Mouse (Mus musculus): ENCODE results near the gene Olfr1288. TPM values are rescaled to one million over a fixed set of nuclear protein-coding genes. Genes with fewer than 3 reads are reported as not detected.

Gene Olfr1288
- polyA plus RNA-seq (2014; fragmentation: Illumina TruSeq; extraction: RNeasy Lipid Tissue Mini Kit (QIAGEN cat#74804); ENCODE audit: insufficient read depth, low read depth, low replicate concordance), result not detected

DNA sequence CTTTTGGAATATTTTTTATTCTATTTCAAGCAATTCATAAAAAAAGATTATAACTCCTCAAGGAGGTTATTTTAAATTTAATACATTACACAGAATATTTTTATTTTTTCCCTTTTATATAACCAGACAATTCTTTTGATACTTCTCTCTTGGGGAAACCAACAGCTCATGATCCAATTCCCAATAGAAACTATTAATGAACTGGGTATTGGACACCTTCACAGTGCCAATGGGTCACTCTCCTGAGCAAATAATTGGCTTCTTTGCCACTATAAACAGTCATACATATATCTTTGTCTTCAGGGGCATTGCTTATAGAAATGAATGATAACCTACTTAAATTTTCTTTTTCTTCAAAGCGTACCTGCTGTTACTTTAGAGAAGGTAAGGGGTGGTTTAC lies at the start of gene Olfr1288:
Olfr1288 (plus strand) TSS at position 301 of the 400 bp plus-strand sequence.

DNA sequence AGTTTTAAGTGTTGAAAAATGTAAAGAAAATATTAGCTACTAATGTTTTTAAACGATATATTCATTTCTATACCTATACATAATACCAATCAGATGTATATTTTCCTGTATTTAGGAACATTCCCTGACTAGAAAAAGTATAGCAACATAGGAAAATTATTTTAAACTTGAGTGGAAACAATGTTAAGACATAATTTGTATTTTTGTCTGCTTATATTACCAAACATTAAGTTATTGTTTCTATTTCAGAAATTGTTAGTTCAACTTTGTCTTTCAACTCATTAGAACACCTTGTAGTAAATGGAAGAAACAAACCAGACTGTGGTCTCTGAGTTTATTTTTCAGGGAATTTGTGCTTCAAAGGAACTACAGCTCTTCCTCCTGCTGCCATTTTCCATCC lies 25.1 kb upstream of the Olfr1288 start, which contains the start of gene Olfr1287:
Olfr1287 (plus strand) TSS at position 301 of the 400 bp plus-strand sequence.

DNA sequence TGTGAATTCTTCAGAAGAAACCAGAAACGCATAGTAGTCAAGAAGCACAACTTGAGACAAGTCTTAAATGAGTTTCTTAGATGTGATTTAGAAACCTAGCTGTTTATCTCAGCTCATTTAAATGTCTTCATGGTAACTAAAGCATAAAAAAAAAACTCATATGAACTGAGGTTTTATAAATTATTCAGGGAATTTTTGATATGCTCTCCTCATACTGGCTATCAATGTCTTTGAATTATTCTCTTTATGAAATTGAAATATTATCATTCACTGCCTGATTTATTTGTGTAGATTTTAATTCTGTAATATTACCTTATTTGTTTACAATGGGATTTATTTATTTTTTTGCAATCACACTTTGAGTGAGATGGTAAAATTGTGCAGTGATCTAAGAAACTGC lies 6.6 kb downstream of the Olfr1288 start, which contains the start of gene Olfr1289:
Olfr1289 (plus strand) TSS at position 301 of the 400 bp plus-strand sequence.

DNA sequence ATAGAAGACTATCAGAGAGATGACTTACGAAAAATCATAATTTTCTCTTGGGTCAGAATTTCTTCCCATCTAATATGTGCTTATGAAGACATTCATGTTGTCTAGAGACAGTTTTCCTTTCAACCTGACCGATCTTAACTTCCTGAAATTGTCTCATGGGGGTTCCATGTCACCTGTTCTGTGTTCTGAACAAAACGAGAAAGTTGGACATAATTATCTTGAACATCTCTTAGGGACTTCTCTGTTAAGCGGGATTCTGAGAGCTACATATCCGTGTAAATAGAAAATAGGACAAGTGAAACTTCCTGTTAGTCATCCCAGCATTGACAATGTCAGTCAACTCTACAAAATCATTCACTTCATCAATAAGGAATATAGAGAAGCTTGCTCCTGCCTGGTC lies 19.8 kb downstream of the Olfr1288 start, which contains the start of gene Olfr1290:
Olfr1290 (minus strand) TSS at position 101 of the 400 bp plus-strand sequence.

DNA sequence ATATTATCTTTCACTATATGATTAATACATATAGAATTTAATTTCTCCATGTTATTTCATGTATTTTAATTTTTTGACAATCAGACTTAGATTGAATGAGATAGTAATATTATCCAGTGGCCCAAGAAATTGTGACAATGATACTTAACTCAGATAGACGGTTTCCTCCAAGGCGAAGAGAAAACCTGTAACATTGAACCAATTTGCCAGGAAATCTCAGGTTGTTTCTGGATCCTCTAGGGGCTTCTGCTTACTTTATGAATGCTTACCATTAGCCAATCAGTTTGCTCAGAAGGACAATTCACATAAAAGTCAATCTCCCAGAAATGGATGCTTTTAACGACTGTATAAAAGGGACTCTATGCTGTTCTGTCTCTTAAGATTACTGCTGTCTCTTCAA lies 23.0 kb downstream of the Olfr1288 start, which contains the start of gene Olfr1291-ps1:
Olfr1291-ps1 (plus strand) TSS at position 301 of the 400 bp plus-strand sequence.

DNA sequence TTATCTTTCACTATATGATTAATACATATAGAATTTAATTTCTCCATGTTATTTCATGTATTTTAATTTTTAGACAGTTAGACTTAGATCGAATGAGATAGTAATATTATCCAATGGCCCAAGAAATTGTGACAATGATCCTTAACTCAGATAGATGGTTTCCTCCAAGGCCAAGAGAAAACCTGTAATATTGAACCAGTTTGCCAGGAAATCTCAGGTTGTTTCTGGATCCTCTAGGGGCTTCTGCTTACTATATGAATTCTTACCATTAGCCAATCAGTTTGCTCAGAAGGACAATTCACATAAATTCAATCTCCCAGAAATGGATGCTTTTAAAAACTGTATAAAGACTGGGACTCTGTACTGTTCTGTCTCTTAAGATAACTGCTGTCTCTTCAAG lies 51.0 kb downstream of the Olfr1288 start, which contains the start of gene Olfr1293-ps:
Olfr1293-ps (plus strand) TSS at position 301 of the 400 bp plus-strand sequence.

Other genes with a start within 250 kb of the Olfr1288 start
- gene 4930430A15Rik, start 244.5 kb upstream of the Olfr1288 start, polyA plus RNA-seq (2014; fragmentation: Illumina TruSeq; extraction: RNeasy Lipid Tissue Mini Kit (QIAGEN cat#74804); ENCODE audit: insufficient read depth, low read depth, low replicate concordance), result not detected
- not detected for gene Olfr1275, start 238.8 kb upstream of the Olfr1288 start, polyA plus RNA-seq (2014; fragmentation: Illumina TruSeq; extraction: RNeasy Lipid Tissue Mini Kit (QIAGEN cat#74804); ENCODE audit: insufficient read depth, low read depth, low replicate concordance)
- not detected for gene Olfr1276, start 219.6 kb upstream of the Olfr1288 start, polyA plus RNA-seq (2014; fragmentation: Illumina TruSeq; extraction: RNeasy Lipid Tissue Mini Kit (QIAGEN cat#74804); ENCODE audit: insufficient read depth, low read depth, low replicate concordance)
- not detected for gene Olfr1277, start 200.0 kb upstream of the Olfr1288 start, polyA plus RNA-seq (2014; fragmentation: Illumina TruSeq; extraction: RNeasy Lipid Tissue Mini Kit (QIAGEN cat#74804); ENCODE audit: insufficient read depth, low read depth, low replicate concordance)
- gene Olfr1278, start 184.0 kb upstream of the Olfr1288 start, polyA plus RNA-seq (2014; fragmentation: Illumina TruSeq; extraction: RNeasy Lipid Tissue Mini Kit (QIAGEN cat#74804); ENCODE audit: insufficient read depth, low read depth, low replicate concordance), result not detected
- gene Olfr1279, start 173.5 kb upstream of the Olfr1288 start, polyA plus RNA-seq (2014; fragmentation: Illumina TruSeq; extraction: RNeasy Lipid Tissue Mini Kit (QIAGEN cat#74804); ENCODE audit: insufficient read depth, low read depth, low replicate concordance), result not detected
- gene Olfr1280, start 160.1 kb upstream of the Olfr1288 start, polyA plus RNA-seq (2014; fragmentation: Illumina TruSeq; extraction: RNeasy Lipid Tissue Mini Kit (QIAGEN cat#74804); ENCODE audit: insufficient read depth, low read depth, low replicate concordance), result not detected
- gene Olfr1281, start 147.6 kb upstream of the Olfr1288 start, polyA plus RNA-seq (2014; fragmentation: Illumina TruSeq; extraction: RNeasy Lipid Tissue Mini Kit (QIAGEN cat#74804); ENCODE audit: insufficient read depth, low read depth, low replicate concordance), result not detected
- gene Olfr1282, start 138.0 kb upstream of the Olfr1288 start, polyA plus RNA-seq (2014; fragmentation: Illumina TruSeq; extraction: RNeasy Lipid Tissue Mini Kit (QIAGEN cat#74804); ENCODE audit: insufficient read depth, low read depth, low replicate concordance), result not detected
- gene Olfr1283, start 107.3 kb upstream of the Olfr1288 start, polyA plus RNA-seq (2014; fragmentation: Illumina TruSeq; extraction: RNeasy Lipid Tissue Mini Kit (QIAGEN cat#74804); ENCODE audit: insufficient read depth, low read depth, low replicate concordance), result not detected
- gene Olfr1284, start 98.6 kb upstream of the Olfr1288 start, polyA plus RNA-seq (2014; fragmentation: Illumina TruSeq; extraction: RNeasy Lipid Tissue Mini Kit (QIAGEN cat#74804); ENCODE audit: insufficient read depth, low read depth, low replicate concordance), result not detected
- gene Olfr1286, start 51.0 kb upstream of the Olfr1288 start, polyA plus RNA-seq (2014; fragmentation: Illumina TruSeq; extraction: RNeasy Lipid Tissue Mini Kit (QIAGEN cat#74804); ENCODE audit: insufficient read depth, low read depth, low replicate concordance), result not detected
- gene Olfr1287, start 25.0 kb upstream of the Olfr1288 start, polyA plus RNA-seq (2014; fragmentation: Illumina TruSeq; extraction: RNeasy Lipid Tissue Mini Kit (QIAGEN cat#74804); ENCODE audit: insufficient read depth, low read depth, low replicate concordance), result not detected
- not detected for gene Olfr1289, start 6.7 kb downstream of the Olfr1288 start, polyA plus RNA-seq (2014; fragmentation: Illumina TruSeq; extraction: RNeasy Lipid Tissue Mini Kit (QIAGEN cat#74804); ENCODE audit: insufficient read depth, low read depth, low replicate concordance)
- gene Olfr1290, start 19.7 kb downstream of the Olfr1288 start, polyA plus RNA-seq (2014; fragmentation: Illumina TruSeq; extraction: RNeasy Lipid Tissue Mini Kit (QIAGEN cat#74804); ENCODE audit: insufficient read depth, low read depth, low replicate concordance), result not detected
- gene Olfr1291-ps1, start 23.1 kb downstream of the Olfr1288 start, polyA plus RNA-seq (2014; fragmentation: Illumina TruSeq; extraction: RNeasy Lipid Tissue Mini Kit (QIAGEN cat#74804); ENCODE audit: insufficient read depth, low read depth, low replicate concordance), result not detected
- gene Olfr1293-ps, start 51.1 kb downstream of the Olfr1288 start, polyA plus RNA-seq (2014; fragmentation: Illumina TruSeq; extraction: RNeasy Lipid Tissue Mini Kit (QIAGEN cat#74804); ENCODE audit: insufficient read depth, low read depth, low replicate concordance), result not detected
- not detected for gene Olfr1294, start 66.2 kb downstream of the Olfr1288 start, polyA plus RNA-seq (2014; fragmentation: Illumina TruSeq; extraction: RNeasy Lipid Tissue Mini Kit (QIAGEN cat#74804); ENCODE audit: insufficient read depth, low read depth, low replicate concordance)
- not detected for gene Olfr1295, start 95.6 kb downstream of the Olfr1288 start, polyA plus RNA-seq (2014; fragmentation: Illumina TruSeq; extraction: RNeasy Lipid Tissue Mini Kit (QIAGEN cat#74804); ENCODE audit: insufficient read depth, low read depth, low replicate concordance)
- not detected for gene Olfr1297, start 152.4 kb downstream of the Olfr1288 start, polyA plus RNA-seq (2014; fragmentation: Illumina TruSeq; extraction: RNeasy Lipid Tissue Mini Kit (QIAGEN cat#74804); ENCODE audit: insufficient read depth, low read depth, low replicate concordance)
- gene Olfr1298, start 175.1 kb downstream of the Olfr1288 start, polyA plus RNA-seq (2014; fragmentation: Illumina TruSeq; extraction: RNeasy Lipid Tissue Mini Kit (QIAGEN cat#74804); ENCODE audit: insufficient read depth, low read depth, low replicate concordance), result not detected
- gene Olfr1299, start 187.3 kb downstream of the Olfr1288 start, polyA plus RNA-seq (2014; fragmentation: Illumina TruSeq; extraction: RNeasy Lipid Tissue Mini Kit (QIAGEN cat#74804); ENCODE audit: insufficient read depth, low read depth, low replicate concordance), result not detected

Data from lung, adult 10 weeks (tissue).